Mouse (Mus musculus): Measurements from ENCODE around the gene Marcksl1. TPM values are rescaled to one million over a fixed set of nuclear protein-coding genes. Genes with fewer than 3 reads are reported as not detected.
"Not testable (repeated sequence)": the region's sequence is repeated elsewhere in the genome, so short reads cannot be mapped to it uniquely, and the experiment has no call there.

Gene Marcksl1
- polyA plus RNA-seq, 1 experiment, result 69.9 TPM

DNA sequence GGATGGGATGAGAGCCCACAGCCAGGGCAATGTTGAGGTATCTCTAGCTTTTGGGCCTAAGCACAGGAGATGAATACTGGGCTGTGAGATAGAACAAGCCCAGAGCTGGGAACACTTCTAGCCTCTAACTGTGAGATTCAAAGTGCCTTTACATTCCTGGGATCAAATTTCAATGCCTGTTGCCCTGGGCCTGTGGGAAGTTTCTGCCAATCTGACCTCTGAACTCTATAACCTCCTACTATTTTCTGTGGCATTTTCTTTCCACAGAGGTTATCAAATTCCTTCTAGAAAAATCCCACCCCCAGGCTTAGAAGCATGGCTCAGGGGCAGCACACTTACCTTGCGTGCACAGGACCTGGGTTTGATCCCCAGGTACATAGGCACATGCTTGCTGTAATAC is 36.9 kb downstream of the Marcksl1 start:
- H3K4me1 ChIP-seq (ENCODE audit: control insufficient read depth, insufficient read depth, low read length), result peaks cover under 1% of the 10 kb centered on the region; the same call in 1 of the 2 replicates
- no peak overlapping the region for H3K4me3 ChIP-seq (ENCODE audit: control insufficient read depth, low read depth, low read length)
- no peaks in the 10 kb centered on the region for H3K36me3 ChIP-seq (ENCODE audit: control insufficient read depth, insufficient read depth, low read length)
- no peak overlapping the region for H3K27ac ChIP-seq (ENCODE audit: control insufficient read depth, insufficient read depth, low read depth, low read length)
- no peaks in the 10 kb centered on the region for H3K27me3 ChIP-seq (ENCODE audit: control insufficient read depth, insufficient read depth, low read length)
- TF ChIP-seq CTCF (IDR thresholded peaks at IDR 0.05; ENCODE audit: control insufficient read depth, insufficient read depth, insufficient replicate concordance, low read depth, low read length), result no peak

DNA sequence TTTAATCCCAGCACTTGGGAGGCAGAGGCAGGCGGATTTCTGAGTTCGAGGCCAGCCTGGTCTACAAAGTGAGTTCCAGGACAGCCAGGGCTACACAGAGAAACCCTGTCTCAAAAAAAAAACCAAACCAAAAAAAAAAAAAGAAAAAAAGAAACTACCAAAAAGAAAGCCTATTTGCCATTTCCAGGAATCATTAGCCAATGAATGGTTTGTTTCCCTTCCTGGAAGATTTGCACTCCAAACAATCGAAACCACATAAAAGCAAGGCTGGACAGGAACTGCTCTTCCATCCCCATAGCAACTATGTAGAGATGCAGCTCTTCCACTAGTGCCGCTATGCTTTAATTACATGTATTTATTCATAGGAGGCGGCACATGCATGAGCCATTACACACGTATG is 41.1 kb downstream of the Marcksl1 start:
- not testable (repeated sequence) for H3K27ac ChIP-seq (ENCODE audit: control insufficient read depth, insufficient read depth, low read depth, low read length); H3K27me3 ChIP-seq (ENCODE audit: control insufficient read depth, insufficient read depth, low read length); H3K4me3 ChIP-seq (ENCODE audit: control insufficient read depth, low read depth, low read length); H3K36me3 ChIP-seq (ENCODE audit: control insufficient read depth, insufficient read depth, low read length)
- H3K4me1 ChIP-seq (ENCODE audit: control insufficient read depth, insufficient read depth, low read length), result peaks cover 14% of the 10 kb centered on the region

DNA sequence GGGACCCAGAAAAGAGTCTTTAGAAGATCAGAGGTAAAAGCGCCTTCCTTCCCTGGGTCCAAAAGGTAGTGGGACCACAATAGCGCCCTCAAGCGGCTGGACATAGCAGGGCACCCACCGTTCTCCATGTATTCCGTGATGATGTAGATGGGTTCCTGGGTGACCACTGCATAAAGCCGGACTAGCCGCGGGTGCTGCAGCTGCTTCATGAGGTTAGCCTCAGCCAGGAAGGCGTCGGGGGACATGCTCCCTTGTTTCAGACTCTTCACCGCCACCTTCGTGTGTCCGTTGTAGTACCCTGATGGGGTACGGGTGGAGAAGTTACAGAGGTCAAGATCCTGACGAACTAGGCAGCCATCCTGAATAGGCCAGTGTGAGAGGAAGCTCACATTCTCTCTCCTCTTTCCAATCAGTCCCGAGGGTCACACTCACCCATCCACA is 42.1 kb downstream of the Marcksl1 start:
- peak overlapping the region; percentile 53 for H3K4me3 ChIP-seq (ENCODE audit: control insufficient read depth, low read depth, low read length)
- peaks cover 14% of the 10 kb centered on the region for H3K4me1 ChIP-seq (ENCODE audit: control insufficient read depth, insufficient read depth, low read length)
- H3K27me3 ChIP-seq (ENCODE audit: control insufficient read depth, insufficient read depth, low read length), result no peaks in the 10 kb centered on the region
- TF ChIP-seq POLR2A (IDR thresholded peaks at IDR 0.05; ENCODE audit: control insufficient read depth, low read depth, low read length) (no peak), CTCF (IDR thresholded peaks at IDR 0.05; ENCODE audit: control insufficient read depth, insufficient read depth, insufficient replicate concordance, low read depth, low read length) (peak; percentile 94; the same call in 1 of the 2 replicates)
- H3K27ac ChIP-seq (ENCODE audit: control insufficient read depth, insufficient read depth, low read depth, low read length), result no peak overlapping the region
- no peaks in the 10 kb centered on the region for H3K36me3 ChIP-seq (ENCODE audit: control insufficient read depth, insufficient read depth, low read length)

DNA sequence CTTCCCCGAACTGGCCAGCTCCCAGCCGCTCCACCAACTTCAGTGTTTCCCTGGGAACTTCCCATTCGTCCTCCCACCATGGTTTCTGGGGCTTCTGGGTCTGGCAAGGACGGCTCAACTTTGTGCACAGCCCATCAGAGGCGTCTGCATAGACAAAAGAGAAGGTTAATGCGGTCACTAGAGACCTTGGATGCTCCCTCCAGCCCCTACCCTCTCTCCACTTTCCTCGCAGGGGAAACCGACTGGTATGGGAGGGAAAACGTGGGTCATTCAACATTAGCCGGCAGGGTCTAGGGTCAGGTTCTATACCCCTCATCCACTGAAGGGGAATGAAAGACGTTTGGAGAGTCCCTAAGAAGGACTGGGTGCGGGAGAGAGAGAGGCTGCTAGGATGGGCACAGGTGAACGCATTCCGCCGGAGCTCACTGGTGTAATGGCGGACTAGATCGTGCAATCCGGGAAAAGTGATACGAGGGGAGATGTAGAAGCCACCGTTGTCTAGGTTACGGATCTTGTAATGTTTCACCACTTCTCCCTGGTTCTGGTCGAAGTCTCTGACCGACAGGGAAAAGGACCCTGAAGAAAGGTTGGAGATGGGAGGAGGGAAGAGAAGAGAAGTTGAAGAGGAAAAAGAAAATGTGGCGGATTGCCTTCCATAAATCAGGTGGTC is 42.6 kb downstream of the Marcksl1 start:
- H3K36me3 ChIP-seq (ENCODE audit: control insufficient read depth, insufficient read depth, low read length), result no peaks in the 10 kb centered on the region
- H3K27ac ChIP-seq (ENCODE audit: control insufficient read depth, insufficient read depth, low read depth, low read length), result peak overlapping the region; percentile 60; the same call in 1 of the 2 replicates
- peak overlapping the region; percentile 53 for H3K4me3 ChIP-seq (ENCODE audit: control insufficient read depth, low read depth, low read length)
- no peak for TF ChIP-seq POLR2A (IDR thresholded peaks at IDR 0.05; ENCODE audit: control insufficient read depth, low read depth, low read length)
- TF ChIP-seq CTCF (IDR thresholded peaks at IDR 0.05; ENCODE audit: control insufficient read depth, insufficient read depth, insufficient replicate concordance, low read depth, low read length), result no peak
- H3K27me3 ChIP-seq (ENCODE audit: control insufficient read depth, insufficient read depth, low read length), result no peaks in the 10 kb centered on the region
- peaks cover 14% of the 10 kb centered on the region for H3K4me1 ChIP-seq (ENCODE audit: control insufficient read depth, insufficient read depth, low read length)

DNA sequence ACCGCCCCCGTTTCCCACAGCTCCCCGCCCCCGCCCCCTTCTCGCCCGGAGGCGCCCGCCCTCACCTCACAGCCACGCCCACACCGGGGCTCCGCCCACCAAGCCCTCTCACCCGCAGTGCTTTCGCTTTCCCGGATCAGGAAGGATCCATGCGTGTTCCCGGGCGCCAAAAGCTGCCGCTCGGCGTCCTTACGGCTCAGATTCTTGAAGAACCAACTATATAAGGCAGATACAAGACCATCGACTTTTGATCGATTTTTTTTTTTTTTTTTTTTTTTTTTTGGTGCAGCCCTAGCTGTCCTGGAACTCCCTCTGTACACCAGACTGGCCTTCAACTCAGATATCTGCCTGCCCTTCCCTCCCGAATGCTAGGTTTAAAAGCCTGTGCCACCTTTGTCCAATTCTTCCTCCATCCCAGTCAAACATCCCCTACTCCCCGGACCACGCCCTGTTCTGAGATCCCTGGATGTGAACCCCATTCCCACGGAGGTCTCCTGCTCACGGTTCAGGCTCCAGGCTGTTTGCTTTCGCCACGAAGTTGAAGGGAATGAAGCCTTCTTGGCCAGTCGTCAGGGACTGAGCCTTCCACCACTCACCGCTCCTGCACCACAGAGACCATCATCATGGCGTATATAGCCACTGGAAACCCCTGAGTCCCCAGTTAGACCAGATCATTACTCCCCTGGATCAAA is 43.3 kb downstream of the Marcksl1 start:
- H3K36me3 ChIP-seq (ENCODE audit: control insufficient read depth, insufficient read depth, low read length), result no peaks in the 10 kb centered on the region
- peaks cover 14% of the 10 kb centered on the region for H3K4me1 ChIP-seq (ENCODE audit: control insufficient read depth, insufficient read depth, low read length)
- peak overlapping the region; percentile 41 for H3K27ac ChIP-seq (ENCODE audit: control insufficient read depth, insufficient read depth, low read depth, low read length)
- TF ChIP-seq POLR2A (IDR thresholded peaks at IDR 0.05; ENCODE audit: control insufficient read depth, low read depth, low read length) (peak; percentile 50; the same call in 1 of the 2 replicates), CTCF (IDR thresholded peaks at IDR 0.05; ENCODE audit: control insufficient read depth, insufficient read depth, insufficient replicate concordance, low read depth, low read length) (no peak)
- no peaks in the 10 kb centered on the region for H3K27me3 ChIP-seq (ENCODE audit: control insufficient read depth, insufficient read depth, low read length)
- peak overlapping the region; percentile 73 for H3K4me3 ChIP-seq (ENCODE audit: control insufficient read depth, low read depth, low read length)

DNA sequence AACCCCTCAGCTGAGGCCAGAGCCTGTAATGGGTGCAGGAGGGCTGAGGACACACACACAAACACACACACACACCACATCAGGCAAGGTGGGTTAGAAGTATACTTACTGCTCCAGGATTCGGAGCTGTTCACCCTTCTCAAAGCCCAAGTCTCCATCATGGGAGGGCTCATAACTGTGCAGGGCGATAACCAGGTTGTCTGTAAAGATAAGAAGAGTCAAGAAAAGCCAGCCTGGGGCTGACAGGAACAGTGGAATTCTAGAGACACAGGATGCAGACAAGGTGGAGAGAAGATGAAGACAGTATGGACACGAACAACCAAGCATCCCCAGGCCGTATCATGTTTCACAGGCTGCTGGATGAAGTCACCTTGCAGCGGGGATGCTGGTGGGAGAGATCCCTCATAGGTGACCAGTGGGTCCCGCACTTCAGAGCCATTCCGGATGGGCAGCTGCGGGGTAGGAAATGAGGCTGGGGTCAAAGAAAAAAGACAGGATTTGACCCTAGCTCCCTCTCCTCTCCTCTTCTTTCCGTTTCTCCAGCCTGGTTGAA is 44.0 kb downstream of the Marcksl1 start:
- no peak for TF ChIP-seq CTCF (IDR thresholded peaks at IDR 0.05; ENCODE audit: control insufficient read depth, insufficient read depth, insufficient replicate concordance, low read depth, low read length)
- TF ChIP-seq POLR2A (IDR thresholded peaks at IDR 0.05; ENCODE audit: control insufficient read depth, low read depth, low read length), result no peak
- Histone ChIP-seq H3K4me3 (ENCODE audit: control insufficient read depth, low read depth, low read length) (no peak overlapping the region), H3K27me3 (ENCODE audit: control insufficient read depth, insufficient read depth, low read length) (no peaks in the 10 kb centered on the region), H3K4me1 (ENCODE audit: control insufficient read depth, insufficient read depth, low read length) (peaks cover 14% of the 10 kb centered on the region), H3K27ac (ENCODE audit: control insufficient read depth, insufficient read depth, low read depth, low read length) (no peak overlapping the region), H3K36me3 (ENCODE audit: control insufficient read depth, insufficient read depth, low read length) (no peaks in the 10 kb centered on the region)

DNA sequence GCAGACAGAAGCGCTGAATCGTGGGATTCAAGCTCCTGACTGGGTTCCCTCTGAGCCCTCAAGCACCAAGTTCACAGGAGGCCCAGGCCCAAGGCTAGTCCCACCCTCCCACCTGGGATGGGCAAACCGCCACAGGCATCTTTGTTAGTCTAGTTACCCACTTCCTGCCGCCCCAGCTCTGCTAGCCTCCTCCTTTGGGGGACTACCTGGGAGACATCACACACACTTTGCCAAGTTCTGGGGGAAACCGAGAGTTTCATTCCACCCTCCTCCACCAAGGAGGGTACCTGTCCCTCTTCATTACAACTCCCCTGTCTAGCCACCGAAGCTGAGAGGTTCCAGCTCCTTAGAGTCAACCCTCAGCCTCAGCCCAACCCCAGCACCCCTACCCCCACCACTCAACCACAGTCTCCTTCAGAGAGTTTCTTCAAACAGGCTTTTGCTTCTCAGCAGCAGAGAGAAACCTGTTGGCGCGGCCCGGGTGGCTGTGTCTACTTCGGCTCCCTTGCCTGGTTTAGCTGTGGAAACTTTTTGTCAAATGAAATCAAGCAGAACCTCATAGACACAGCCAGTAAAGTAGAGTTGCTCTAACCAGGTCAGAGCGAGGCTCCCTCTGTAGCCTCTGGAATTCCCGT is 45.1 kb downstream of the Marcksl1 start:
- no peak overlapping the region for H3K4me3 ChIP-seq (ENCODE audit: control insufficient read depth, low read depth, low read length)
- no peaks in the 10 kb centered on the region for H3K36me3 ChIP-seq (ENCODE audit: control insufficient read depth, insufficient read depth, low read length)
- no peak for TF ChIP-seq CTCF (IDR thresholded peaks at IDR 0.05; ENCODE audit: control insufficient read depth, insufficient read depth, insufficient replicate concordance, low read depth, low read length)
- no peak for TF ChIP-seq POLR2A (IDR thresholded peaks at IDR 0.05; ENCODE audit: control insufficient read depth, low read depth, low read length)
- no peaks in the 10 kb centered on the region for H3K27me3 ChIP-seq (ENCODE audit: control insufficient read depth, insufficient read depth, low read length)
- H3K4me1 ChIP-seq (ENCODE audit: control insufficient read depth, insufficient read depth, low read length), result peaks cover 14% of the 10 kb centered on the region
- no peak overlapping the region for H3K27ac ChIP-seq (ENCODE audit: control insufficient read depth, insufficient read depth, low read depth, low read length)

Measured in testis, adult 2 months (tissue).